Mouse (Mus musculus) liver, embryonic 11.5 days (tissue): ENCODE data around the gene Cep152. TPM values are rescaled to one million over a fixed set of nuclear protein-coding genes. Genes with fewer than 3 reads are reported as not detected.

ENCODE experiments used
- ATAC-seq: fragments of 200-750 bp; cut with Nextera tagmentation; replicated peaks from 2 replicates; pipeline ENCODE4 v1.8.0; 2017; ENCODE audit warnings: moderate number of reproducible peaks, mild to moderate bottlenecking, moderate TSS enrichment, moderate library complexity; ENCODE audit not compliant: low FRiP score
- DNase-seq: peaks from one replicate; pipeline ENCODE4 v3.0.0-alpha.2; 2017; ENCODE audit warnings: low spot score
- H3K27ac ChIP-seq: fragments of 300-500 bp; sonication (generic); 2 replicates; pipeline ENCODE4 v1.5.1; 2014; ENCODE audit warnings: mild to moderate bottlenecking, low read depth, low read length, control low read depth
- H3K27me3 ChIP-seq: fragments of 300-500 bp; sonication (generic); replicated peaks from 2 replicates; pipeline ENCODE4 v1.6.1; 2014; ENCODE audit warnings: low read length, mixed read lengths; ENCODE audit not compliant: control insufficient read depth, insufficient read depth
- H3K36me3 ChIP-seq: fragments of 300-500 bp; sonication (generic); 2 replicates; pipeline ENCODE4 v1.6.1; 2014; ENCODE audit warnings: mild to moderate bottlenecking, low read length, moderate library complexity, mixed read lengths; ENCODE audit not compliant: control insufficient read depth, insufficient read depth
- H3K4me1 ChIP-seq: fragments of 300-500 bp; sonication (generic); replicated peaks from 2 replicates; pipeline ENCODE4 v1.6.1; 2014; ENCODE audit warnings: low read length, mixed read lengths; ENCODE audit not compliant: control insufficient read depth, insufficient read depth
- H3K4me2 ChIP-seq: fragments of 300-500 bp; sonication (generic); 2 replicates; pipeline ENCODE4 v1.6.1; 2014; ENCODE audit warnings: mild to moderate bottlenecking, control low read depth, moderate library complexity
- H3K4me3 ChIP-seq: fragments of 300-500 bp; sonication (generic); 2 replicates; pipeline ENCODE4 v1.5.1; 2014; ENCODE audit warnings: low read depth, low read length, control low read depth
- H3K9ac ChIP-seq: fragments of 300-500 bp; sonication (generic); 2 replicates; pipeline ENCODE4 v1.6.1; 2014; ENCODE audit warnings: low read depth, low read length, control low read depth
- H3K9me3 ChIP-seq: fragments of 300-500 bp; sonication (generic); 2 replicates; pipeline ENCODE4 v1.6.1; 2016; ENCODE audit warnings: low read length, inconsistent platforms, mixed read lengths; ENCODE audit not compliant: control insufficient read depth
- WGBS: fragments of 180-500 bp; shearing (Covaris S2); extraction: QIAGEN DNeasy Blood & Tissue Kit; methylation state at CpG from one replicate; pipeline ENCODE4 v1.1.7; 2014; 5-methylcytosine and 5-hydroxymethylcytosine counted together
- polyA plus RNA-seq: library from polyadenylated mRNA; unstranded; fragments of >200 nt; fragmentation: Nextera tagmentation; extraction: Ambion mirVana; gene quantifications from 2 replicates; pipeline ENCODE4 v1.2.1, GENCODE M21; 2014

Cep152 gene
- polyA plus RNA-seq, 1 experiment from 2014 or later, result 8.1 TPM

- no peak for ATAC-seq
- H3K4me2 ChIP-seq, result no peak overlapping the region
- no peak overlapping the region for H3K27ac ChIP-seq
- H3K27me3 ChIP-seq, result no peaks in the 10 kb centered on the region
- peaks cover 12% of the 10 kb centered on the region for H3K4me1 ChIP-seq
- 85% methylated on average over 25 of the region's 25 CpGs for WGBS
- H3K4me3 ChIP-seq, result no peak overlapping the region
- H3K36me3 ChIP-seq, result peaks cover 35% of the 10 kb centered on the region
- H3K9me3 ChIP-seq, result no peaks in the 10 kb centered on the region
- DNase-seq, result no peak
- H3K9ac ChIP-seq, result no peak overlapping the region
These were observed 4.6 kb downstream of the Cep152 start for GRCm38 (mm10) chr2:125620213-125620907.

GRCm38 (mm10) chr2:125615858-125616424, 9.0 kb downstream of the Cep152 start:
- peak overlapping the region; percentile 73; the same call in 1 of the 2 replicates for H3K27ac ChIP-seq

GRCm38 (mm10) chr2:125615440-125615839, 9.5 kb downstream of the Cep152 start:
- H3K4me3 ChIP-seq, result no peak overlapping the region
- no peaks in the 10 kb centered on the region; the same call in 1 of the 2 replicates for H3K4me1 ChIP-seq
- no peak overlapping the region for H3K9ac ChIP-seq
- no peak overlapping the region for H3K4me2 ChIP-seq
- no peaks in the 10 kb centered on the region for H3K27me3 ChIP-seq
- peak; percentile 38 for ATAC-seq
- H3K36me3 ChIP-seq, result peaks cover 57% of the 10 kb centered on the region
- 88% methylated on average over 7 of the region's 7 CpGs for WGBS
- H3K27ac ChIP-seq, result no peak overlapping the region
- no peak for DNase-seq
- H3K9me3 ChIP-seq, result no peaks in the 10 kb centered on the region

More at GRCm38 (mm10) chr2:125615858-125616424, 9.0 kb downstream of the Cep152 start:
- Histone ChIP-seq H3K4me2 (no peak overlapping the region), H3K27me3 (no peaks in the 10 kb centered on the region), H3K9ac (no peak overlapping the region), H3K9me3 (no peaks in the 10 kb centered on the region), H3K4me1 (no peaks in the 10 kb centered on the region; the same call in 1 of the 2 replicates), H3K4me3 (no peak overlapping the region), H3K36me3 (peaks cover 58% of the 10 kb centered on the region)
- DNase-seq (no peak), ATAC-seq (peak; percentile 67)
- 69% methylated on average over 8 of the region's 8 CpGs for WGBS

GRCm38 (mm10) chr2:125606220-125606845, 18.6 kb downstream of the Cep152 start:
- no peaks in the 10 kb centered on the region for H3K27me3 ChIP-seq
- H3K9ac ChIP-seq, result no peak overlapping the region
- no peak overlapping the region for H3K4me3 ChIP-seq
- ATAC-seq (no peak), DNase-seq (no peak)
- WGBS, result 88% methylated on average over 17 of the region's 17 CpGs
- no peak overlapping the region for H3K4me2 ChIP-seq
- H3K9me3 ChIP-seq, result no peaks in the 10 kb centered on the region
- no peak overlapping the region for H3K27ac ChIP-seq
- H3K36me3 ChIP-seq, result peaks cover 30% of the 10 kb centered on the region
- no peaks in the 10 kb centered on the region for H3K4me1 ChIP-seq

- ATAC-seq (no peak), DNase-seq (no peak)
- no peaks in the 10 kb centered on the region for H3K27me3 ChIP-seq
- no peaks in the 10 kb centered on the region for H3K9me3 ChIP-seq
- peaks cover 36% of the 10 kb centered on the region for H3K36me3 ChIP-seq
- no peak overlapping the region for H3K4me3 ChIP-seq
- 78% methylated on average over 7 of the region's 7 CpGs for WGBS
- H3K27ac ChIP-seq, result no peak overlapping the region
- H3K4me2 ChIP-seq, result no peak overlapping the region
- no peaks in the 10 kb centered on the region for H3K4me1 ChIP-seq
- H3K9ac ChIP-seq, result no peak overlapping the region
These were observed 20.3 kb downstream of the Cep152 start for GRCm38 (mm10) chr2:125604646-125605045.

- DNase-seq (no peak), ATAC-seq (no peak)
- H3K4me2 ChIP-seq, result no peak overlapping the region
- H3K27ac ChIP-seq, result no peak overlapping the region
- peaks cover 30% of the 10 kb centered on the region for H3K36me3 ChIP-seq
- no peaks in the 10 kb centered on the region for H3K27me3 ChIP-seq
- no peaks in the 10 kb centered on the region for H3K9me3 ChIP-seq
- 92% methylated on average over 3 of the region's 3 CpGs for WGBS
- no peak overlapping the region for H3K9ac ChIP-seq
- H3K4me3 ChIP-seq, result no peak overlapping the region
- no peaks in the 10 kb centered on the region for H3K4me1 ChIP-seq
These were observed 21.9 kb downstream of the Cep152 start for GRCm38 (mm10) chr2:125602970-125603369.

GRCm38 (mm10) chr2:125598958-125599357, 26.0 kb downstream of the Cep152 start:
- H3K36me3 ChIP-seq, result peaks cover 35% of the 10 kb centered on the region
- H3K9me3 ChIP-seq, result no peaks in the 10 kb centered on the region
- 86% methylated on average over 4 of the region's 4 CpGs for WGBS

GRCm38 (mm10) chr2:125598251-125598650, 26.7 kb downstream of the Cep152 start:
- no peaks in the 10 kb centered on the region for H3K4me1 ChIP-seq
- WGBS, result 87% methylated on average over 6 of the region's 6 CpGs
- ATAC-seq (no peak), DNase-seq (no peak)
- no peaks in the 10 kb centered on the region for H3K9me3 ChIP-seq
- no peak overlapping the region for H3K27ac ChIP-seq
- peaks cover 40% of the 10 kb centered on the region for H3K36me3 ChIP-seq
- no peak overlapping the region for H3K9ac ChIP-seq
- no peak overlapping the region for H3K4me3 ChIP-seq
- no peaks in the 10 kb centered on the region for H3K27me3 ChIP-seq
- no peak overlapping the region for H3K4me2 ChIP-seq

More at GRCm38 (mm10) chr2:125598958-125599357, 26.0 kb downstream of the Cep152 start:
- Histone ChIP-seq H3K9ac (no peak overlapping the region), H3K4me3 (no peak overlapping the region), H3K27ac (no peak overlapping the region), H3K27me3 (no peaks in the 10 kb centered on the region), H3K4me2 (no peak overlapping the region), H3K4me1 (no peaks in the 10 kb centered on the region)
- no peak for DNase-seq
- ATAC-seq, result no peak
